Mouse (Mus musculus) midbrain, embryonic 15.5 days (tissue): ENCODE results near the gene Nbea. TPM values are rescaled to one million over a fixed set of nuclear protein-coding genes. Genes with fewer than 3 reads are reported as not detected.

Experiments used
- ATAC-seq: fragments of 200-750 bp; cut with Nextera tagmentation; replicated peaks from 2 replicates; pipeline ENCODE4 v1.8.0; 2017; ENCODE audit warnings: moderate TSS enrichment
- H3K27ac ChIP-seq: fragments of 300-500 bp; sonication (generic); 2 replicates; pipeline ENCODE4 v1.5.1; 2015; ENCODE audit warnings: mild to moderate bottlenecking, inconsistent platforms
- H3K27me3 ChIP-seq: fragments of 300-500 bp; sonication (generic); replicated peaks from 2 replicates; pipeline ENCODE4 v1.6.1; 2015; ENCODE audit warnings: inconsistent platforms
- H3K36me3 ChIP-seq: fragments of 300-500 bp; sonication (generic); replicated peaks from 2 replicates; pipeline ENCODE4 v1.6.1; 2015; ENCODE audit warnings: inconsistent platforms
- H3K4me1 ChIP-seq: fragments of 300-500 bp; sonication (generic); 2 replicates; pipeline ENCODE4 v1.6.1; 2015; ENCODE audit warnings: inconsistent platforms
- H3K4me2 ChIP-seq: fragments of 300-500 bp; sonication (generic); 2 replicates; pipeline ENCODE4 v1.6.1; 2015; ENCODE audit warnings: inconsistent platforms, mild to moderate bottlenecking, moderate library complexity
- H3K4me3 ChIP-seq: fragments of 300-500 bp; sonication (generic); 2 replicates; pipeline ENCODE4 v1.5.1; 2015; ENCODE audit warnings: mild to moderate bottlenecking, inconsistent platforms
- H3K9ac ChIP-seq: fragments of 300-500 bp; sonication (generic); 2 replicates; pipeline ENCODE4 v1.6.1; 2015; ENCODE audit warnings: mild to moderate bottlenecking, inconsistent platforms
- H3K9me3 ChIP-seq: fragments of 300-500 bp; sonication (generic); 2 replicates; pipeline ENCODE4 v1.6.1; 2016; ENCODE audit warnings: inconsistent platforms
- WGBS: fragments of 180-500 bp; shearing (Covaris S2); methylation state at CpG from one replicate; pipeline ENCODE4 v1.1.7; 2015; ENCODE audit warnings: mixed read lengths; 5-methylcytosine and 5-hydroxymethylcytosine counted together
- polyA plus RNA-seq: library from polyadenylated mRNA; unstranded; fragments of >200 nt; fragmentation: Nextera tagmentation; extraction: Ambion mirVana; gene quantifications from 2 replicates; pipeline ENCODE4 v1.2.1, GENCODE M21; 2015

The Nbea gene
- polyA plus RNA-seq, 1 experiment from 2014 or later: 61.0 TPM

DNA sequence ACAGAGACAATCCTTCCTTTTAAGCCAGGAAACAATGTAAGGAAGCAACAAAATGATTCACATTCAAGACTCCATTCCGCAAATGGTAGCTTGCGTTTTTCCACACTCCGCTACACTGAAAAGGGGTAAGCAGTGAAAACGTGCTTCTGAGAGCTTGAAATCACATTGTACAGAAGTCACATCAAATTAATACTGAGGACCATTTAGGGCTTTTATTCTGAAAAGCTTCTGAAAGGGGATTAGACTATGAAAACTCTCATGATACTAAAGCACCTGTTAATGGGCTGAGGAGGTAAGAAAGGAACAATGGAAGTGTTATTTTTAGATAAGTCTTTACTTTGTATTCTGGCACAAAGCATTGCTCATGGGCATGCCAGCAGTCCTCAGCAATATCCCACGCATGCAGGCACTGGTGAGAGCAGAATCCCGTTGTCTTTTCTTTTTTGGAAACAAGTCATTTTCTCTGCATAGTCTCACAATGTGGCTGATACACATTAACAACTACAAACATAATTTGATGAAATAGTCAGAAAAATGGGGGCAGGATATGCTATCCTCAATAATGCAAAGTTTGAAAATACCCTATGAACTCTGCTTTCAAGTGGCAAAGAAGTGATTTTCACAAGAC lies 428.4 kb downstream of the Nbea start:
- Histone ChIP-seq H3K27ac (peak overlapping the region; percentile 90), H3K36me3 (no peaks in the 10 kb centered on the region), H3K27me3 (no peaks in the 10 kb centered on the region), H3K4me2 (no peak overlapping the region), H3K4me1 (peaks cover 69% of the 10 kb centered on the region), H3K9ac (no peak overlapping the region), H3K4me3 (no peak overlapping the region), H3K9me3 (no peaks in the 10 kb centered on the region)
- WGBS: 17% methylated on average over 6 of the region's 6 CpGs
- peak; percentile 32; the same call in 1 of the 2 replicates for ATAC-seq

DNA sequence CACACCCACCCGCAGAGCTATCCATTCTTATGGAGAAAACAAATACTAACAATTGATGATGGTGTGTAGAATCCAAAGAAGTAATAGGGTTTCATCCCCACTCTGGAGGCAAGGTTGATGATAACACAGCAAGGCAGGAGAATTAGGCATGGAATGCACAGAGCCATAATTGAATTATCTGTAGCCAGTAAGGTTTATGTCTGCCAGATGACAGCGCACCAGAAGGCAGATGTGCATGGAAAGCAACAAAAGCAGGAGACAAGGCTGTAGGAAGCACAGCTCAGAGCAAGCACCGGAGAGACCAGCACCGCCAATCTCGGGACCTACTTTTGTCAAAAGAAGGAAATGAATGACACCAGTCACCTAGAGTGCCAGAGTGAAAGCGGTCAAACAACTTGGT lies 429.6 kb downstream of the Nbea start:
- 63% methylated on average over 6 of the region's 6 CpGs for WGBS
- Histone ChIP-seq H3K4me2 (no peak overlapping the region), H3K27ac (peak overlapping the region; percentile 90), H3K36me3 (no peaks in the 10 kb centered on the region), H3K27me3 (no peaks in the 10 kb centered on the region), H3K9ac (no peak overlapping the region), H3K4me3 (no peak overlapping the region), H3K9me3 (no peaks in the 10 kb centered on the region), H3K4me1 (peaks cover 72% of the 10 kb centered on the region)
- ATAC-seq: no peak

DNA sequence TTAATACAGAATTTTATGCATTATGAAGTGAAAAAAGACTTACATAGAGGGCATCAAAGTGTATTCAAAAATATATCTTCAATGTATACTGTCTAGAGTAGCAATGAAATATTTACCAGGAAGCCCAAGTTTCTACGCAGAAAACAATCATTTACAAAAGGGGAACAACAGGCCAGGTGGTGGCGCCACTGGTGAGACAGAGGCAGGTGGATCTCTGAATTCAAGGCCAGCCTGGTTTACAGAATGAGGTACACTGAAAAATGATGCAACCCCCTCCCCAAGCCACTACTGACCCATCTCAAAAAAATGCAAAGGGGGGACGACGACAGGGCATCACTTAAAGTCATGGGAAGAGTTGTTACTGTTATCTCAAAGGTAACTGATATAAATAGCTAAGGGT lies 430.9 kb downstream of the Nbea start:
- Histone ChIP-seq H3K9ac (no peak overlapping the region), H3K4me2 (no peak overlapping the region), H3K4me1 (peaks cover 63% of the 10 kb centered on the region), H3K27ac (no peak overlapping the region), H3K4me3 (no peak overlapping the region), H3K36me3 (no peaks in the 10 kb centered on the region), H3K9me3 (no peaks in the 10 kb centered on the region), H3K27me3 (no peaks in the 10 kb centered on the region)
- ATAC-seq: no peak
- 83% methylated on average over 4 of the region's 4 CpGs for WGBS

DNA sequence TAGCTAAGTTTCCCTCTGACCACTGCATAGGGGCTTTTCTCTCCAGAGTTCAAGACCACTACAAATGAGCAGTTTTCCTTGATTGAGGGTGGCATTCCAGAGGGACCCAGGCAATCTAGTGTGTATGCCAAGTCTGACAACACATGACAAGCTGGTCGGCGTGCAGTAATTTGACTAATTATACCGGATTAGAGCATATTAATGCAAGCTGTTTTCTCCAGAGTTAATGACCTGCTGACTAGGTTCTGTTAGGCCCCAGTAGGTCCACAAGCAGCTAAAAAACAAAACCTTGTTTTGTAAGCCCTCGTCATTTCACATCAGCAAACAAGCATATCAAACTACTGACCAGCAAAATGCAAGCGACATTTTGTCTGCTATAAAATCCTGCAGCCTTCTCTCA lies 432.1 kb downstream of the Nbea start:
- H3K9ac ChIP-seq: no peak overlapping the region
- WGBS: 26% methylated on average over 5 of the region's 5 CpGs
- H3K4me2 ChIP-seq: no peak overlapping the region
- H3K4me3 ChIP-seq: no peak overlapping the region
- no peak for ATAC-seq
- H3K4me1 ChIP-seq: peaks cover 52% of the 10 kb centered on the region
- H3K36me3 ChIP-seq: no peaks in the 10 kb centered on the region
- no peaks in the 10 kb centered on the region for H3K27me3 ChIP-seq
- peak overlapping the region; percentile 77 for H3K27ac ChIP-seq
- H3K9me3 ChIP-seq: no peaks in the 10 kb centered on the region

DNA sequence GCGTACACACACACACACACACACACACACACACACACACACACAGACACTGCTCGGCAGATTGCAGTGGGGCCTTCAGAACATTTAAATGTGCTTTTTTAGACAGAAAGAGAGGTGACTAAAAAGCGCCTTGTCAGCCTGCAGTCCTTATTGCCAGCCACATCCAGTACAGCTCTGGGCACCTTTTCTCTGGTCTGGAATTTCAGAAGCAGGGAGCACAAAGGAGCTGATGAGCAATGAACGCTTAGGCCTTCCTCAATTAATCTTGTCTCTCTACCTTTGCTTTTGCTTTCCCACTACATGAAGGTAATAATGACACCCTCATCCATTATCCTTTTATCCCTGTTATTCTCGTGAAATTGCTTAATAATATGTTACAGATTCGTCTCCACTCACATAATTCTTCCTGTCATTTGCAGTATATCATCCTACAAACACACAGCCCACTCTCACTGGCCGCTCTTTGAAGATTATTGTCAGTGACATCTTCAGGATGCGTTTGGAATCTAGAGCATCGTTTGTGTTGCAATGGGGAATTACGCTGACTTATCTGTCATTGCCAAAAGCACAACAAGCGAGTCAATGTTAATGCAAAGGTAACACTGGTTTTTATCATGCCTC lies 432.9 kb downstream of the Nbea start:
- Histone ChIP-seq H3K4me1 (peaks cover 44% of the 10 kb centered on the region), H3K36me3 (no peaks in the 10 kb centered on the region), H3K9ac (no peak overlapping the region), H3K27ac (peak overlapping the region; percentile 77), H3K27me3 (no peaks in the 10 kb centered on the region), H3K9me3 (no peaks in the 10 kb centered on the region), H3K4me2 (no peak overlapping the region), H3K4me3 (no peak overlapping the region)
- WGBS: 34% methylated on average over 11 of the region's 11 CpGs
- peak; percentile 47 for ATAC-seq

DNA sequence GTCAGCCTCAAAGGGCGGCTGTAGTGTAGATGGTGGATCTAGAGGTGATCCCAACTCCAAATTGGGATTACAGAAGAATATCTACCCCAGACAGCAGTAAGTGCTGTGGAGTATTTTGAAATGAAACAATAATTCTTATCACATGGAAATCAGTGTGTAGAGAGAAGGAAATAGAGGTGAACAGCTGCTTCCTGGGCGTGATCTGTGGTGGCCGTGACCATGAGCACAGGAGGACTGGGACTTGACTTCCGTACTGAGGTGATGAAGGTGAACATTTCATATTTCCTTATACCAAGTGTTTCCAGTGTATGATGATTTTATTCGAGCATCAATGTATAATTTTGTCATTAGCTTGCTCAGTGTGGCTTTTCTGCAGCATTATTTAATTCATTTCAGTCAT lies 439.6 kb downstream of the Nbea start:
- no peaks in the 10 kb centered on the region for H3K9me3 ChIP-seq
- ATAC-seq: no peak
- H3K36me3 ChIP-seq: no peaks in the 10 kb centered on the region
- peaks cover 28% of the 10 kb centered on the region for H3K4me1 ChIP-seq
- peak overlapping the region; percentile 89 for H3K27ac ChIP-seq
- no peak overlapping the region for H3K4me2 ChIP-seq
- 83% methylated on average over 5 of the region's 5 CpGs for WGBS
- H3K4me3 ChIP-seq: no peak overlapping the region
- H3K27me3 ChIP-seq: no peaks in the 10 kb centered on the region
- H3K9ac ChIP-seq: no peak overlapping the region

DNA sequence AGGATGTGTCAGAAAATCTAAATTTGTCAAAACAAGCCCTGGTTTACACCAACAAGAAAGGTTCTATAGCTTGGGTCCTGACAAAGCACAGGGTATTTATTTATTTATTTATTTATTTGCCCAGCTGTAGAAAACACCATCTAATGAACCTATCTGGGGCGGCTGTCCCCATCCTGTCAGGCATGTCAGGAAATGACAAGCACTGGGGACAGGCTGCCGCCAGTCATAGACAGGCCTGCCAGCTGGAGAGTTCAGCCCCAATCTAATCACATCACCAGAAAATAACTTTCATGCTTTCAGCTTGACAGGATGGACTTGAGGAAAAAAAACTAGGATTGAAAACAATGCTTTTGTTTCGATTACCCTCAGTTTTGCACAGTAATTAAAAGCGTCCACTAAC lies 440.8 kb downstream of the Nbea start:
- peaks cover 28% of the 10 kb centered on the region for H3K4me1 ChIP-seq
- H3K36me3 ChIP-seq: no peaks in the 10 kb centered on the region
- no peaks in the 10 kb centered on the region for H3K9me3 ChIP-seq
- no peaks in the 10 kb centered on the region for H3K27me3 ChIP-seq
- no peak overlapping the region for H3K4me3 ChIP-seq
- H3K27ac ChIP-seq: peak overlapping the region; percentile 89
- WGBS: 48% methylated on average over 4 of the region's 4 CpGs
- no peak overlapping the region for H3K9ac ChIP-seq
- no peak overlapping the region for H3K4me2 ChIP-seq
- ATAC-seq: peak; percentile 55

DNA sequence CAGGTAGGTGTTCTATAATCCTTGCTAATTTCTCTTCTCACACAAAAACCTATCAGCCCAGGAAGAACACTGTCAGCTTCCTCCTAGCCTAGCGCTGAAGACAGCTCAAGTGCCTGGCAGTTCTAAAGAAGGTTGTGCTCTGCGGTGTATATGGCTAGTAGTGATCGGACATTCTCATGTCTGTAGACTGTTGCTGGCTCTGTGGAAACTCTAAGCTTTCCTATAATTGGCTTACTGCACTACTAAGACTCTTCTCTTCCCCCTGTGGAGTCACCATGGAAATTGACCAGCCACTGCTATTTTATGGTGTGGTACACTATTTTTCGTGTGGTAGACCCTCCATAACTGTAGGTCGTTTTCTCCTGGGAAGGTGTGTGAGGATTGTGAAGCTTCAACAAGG lies 441.3 kb downstream of the Nbea start:
- Histone ChIP-seq H3K9me3 (no peaks in the 10 kb centered on the region), H3K4me1 (peaks cover 28% of the 10 kb centered on the region), H3K27ac (peak overlapping the region; percentile 89), H3K27me3 (no peaks in the 10 kb centered on the region), H3K9ac (no peak overlapping the region), H3K36me3 (no peaks in the 10 kb centered on the region), H3K4me2 (no peak overlapping the region; the same call in 1 of the 2 replicates), H3K4me3 (no peak overlapping the region)
- peak; percentile 31; the same call in 1 of the 2 replicates for ATAC-seq
- 45% methylated on average over 5 of the region's 5 CpGs for WGBS

DNA sequence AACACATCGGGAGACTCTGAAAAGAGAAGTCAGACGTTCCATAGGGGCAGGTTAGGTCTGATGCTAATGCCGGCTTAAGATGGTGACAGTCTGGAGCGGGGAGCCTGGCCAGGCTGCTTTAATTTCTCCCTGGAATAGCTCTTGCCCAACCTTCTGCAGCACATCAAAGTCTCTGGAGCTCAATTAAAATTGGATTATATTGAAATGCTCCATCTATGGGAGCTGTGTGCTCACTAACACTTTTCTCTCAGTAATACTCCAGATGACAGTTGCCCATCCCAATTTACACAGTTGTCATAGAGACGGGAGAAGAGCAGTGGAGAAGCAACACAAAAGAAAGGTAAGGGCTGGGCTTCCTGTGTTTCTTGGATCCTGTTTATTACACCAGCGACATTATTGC lies 442.1 kb downstream of the Nbea start:
- H3K27me3 ChIP-seq: no peaks in the 10 kb centered on the region
- no peaks in the 10 kb centered on the region for H3K36me3 ChIP-seq
- peak; percentile 86 for ATAC-seq
- H3K4me3 ChIP-seq: no peak overlapping the region
- no peaks in the 10 kb centered on the region for H3K9me3 ChIP-seq
- peak overlapping the region; percentile 17; the same call in 1 of the 2 replicates for H3K9ac ChIP-seq
- peak overlapping the region; percentile 31 for H3K4me2 ChIP-seq
- peak overlapping the region; percentile 89 for H3K27ac ChIP-seq
- 17% methylated on average over 6 of the region's 6 CpGs for WGBS
- peaks cover 28% of the 10 kb centered on the region for H3K4me1 ChIP-seq

DNA sequence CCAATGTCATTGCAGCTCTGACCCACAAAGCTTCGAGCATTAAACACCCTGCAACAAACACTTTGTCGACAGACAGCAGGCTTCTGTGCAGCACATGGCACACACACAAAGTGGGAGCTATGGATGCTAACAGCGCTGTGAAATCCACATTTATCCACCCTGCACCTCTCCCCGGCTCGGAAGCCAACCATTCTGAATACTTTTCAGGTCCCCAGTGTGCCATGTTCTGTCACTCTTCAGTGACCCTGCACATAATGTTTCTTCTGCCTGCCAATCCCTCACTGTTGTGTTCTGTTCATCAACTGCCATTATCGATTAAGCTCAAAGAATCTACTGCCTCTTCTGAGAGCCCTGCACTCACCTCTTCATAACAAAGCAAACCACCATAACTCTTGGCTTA lies 449.8 kb downstream of the Nbea start:
- H3K4me3 ChIP-seq: no peak overlapping the region
- H3K27me3 ChIP-seq: no peaks in the 10 kb centered on the region
- peak; percentile 28; the same call in 1 of the 2 replicates for ATAC-seq
- H3K27ac ChIP-seq: peak overlapping the region; percentile 44; the same call in 1 of the 2 replicates
- H3K4me2 ChIP-seq: no peak overlapping the region
- WGBS: 35% methylated on average over 6 of the region's 6 CpGs
- H3K4me1 ChIP-seq: peaks cover 12% of the 10 kb centered on the region
- H3K9ac ChIP-seq: no peak overlapping the region
- H3K9me3 ChIP-seq: no peaks in the 10 kb centered on the region
- no peaks in the 10 kb centered on the region for H3K36me3 ChIP-seq

DNA sequence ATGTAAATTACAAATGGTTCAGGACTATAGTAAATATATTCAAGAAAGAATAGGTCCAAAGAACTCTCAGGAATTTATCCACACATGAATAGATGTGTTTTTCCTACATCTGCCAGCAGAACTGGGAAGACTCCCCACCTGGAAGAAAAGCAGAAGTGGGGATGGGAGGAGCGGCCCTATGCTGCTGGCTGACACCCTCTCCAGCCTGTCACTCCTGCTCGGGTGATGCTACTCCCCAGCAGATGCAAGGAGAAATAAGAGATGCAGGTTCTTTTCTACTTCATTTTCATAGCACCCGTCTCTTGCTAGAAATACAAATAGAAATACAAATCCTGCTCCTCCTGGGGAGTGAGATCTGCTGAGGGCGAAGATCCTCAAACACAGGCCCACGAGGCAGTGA lies 453.0 kb downstream of the Nbea start:
- Histone ChIP-seq H3K4me3 (no peak overlapping the region), H3K27ac (peak overlapping the region; percentile 63), H3K27me3 (no peaks in the 10 kb centered on the region), H3K4me1 (peaks cover 12% of the 10 kb centered on the region), H3K9me3 (no peaks in the 10 kb centered on the region), H3K4me2 (no peak overlapping the region), H3K36me3 (no peaks in the 10 kb centered on the region), H3K9ac (no peak overlapping the region)
- 0 out of 2 replicates have a peak, but pooled peaks have one; percentile 64 for ATAC-seq
- WGBS: 37% methylated on average over 5 of the region's 5 CpGs

DNA sequence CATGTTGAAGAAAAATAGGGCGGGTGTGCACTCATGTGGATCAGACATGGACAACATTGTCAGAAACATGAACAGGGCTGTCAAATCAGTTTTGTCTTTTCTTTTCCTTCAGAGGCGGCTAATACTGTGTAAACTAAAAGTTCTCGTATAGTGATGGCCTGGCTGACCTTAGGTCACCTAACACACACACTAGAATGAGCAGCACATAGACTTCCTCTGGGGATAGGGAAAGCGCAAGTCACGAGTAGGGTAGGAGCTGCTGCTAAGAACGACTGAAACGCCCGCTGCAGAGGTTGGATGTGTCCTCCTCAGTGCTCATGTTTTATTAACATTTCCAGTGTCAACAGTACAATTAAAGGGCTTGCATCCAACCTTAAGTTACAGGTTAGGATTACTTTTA lies 453.4 kb downstream of the Nbea start:
- no peak; the same call in 1 of the 2 replicates for ATAC-seq
- no peaks in the 10 kb centered on the region for H3K36me3 ChIP-seq
- no peak overlapping the region for H3K9ac ChIP-seq
- peak overlapping the region; percentile 63; the same call in 1 of the 2 replicates for H3K27ac ChIP-seq
- no peaks in the 10 kb centered on the region for H3K27me3 ChIP-seq
- H3K4me3 ChIP-seq: no peak overlapping the region
- peaks cover 12% of the 10 kb centered on the region for H3K4me1 ChIP-seq
- H3K9me3 ChIP-seq: no peaks in the 10 kb centered on the region
- no peak overlapping the region for H3K4me2 ChIP-seq
- WGBS: 52% methylated on average over 8 of the region's 8 CpGs

DNA sequence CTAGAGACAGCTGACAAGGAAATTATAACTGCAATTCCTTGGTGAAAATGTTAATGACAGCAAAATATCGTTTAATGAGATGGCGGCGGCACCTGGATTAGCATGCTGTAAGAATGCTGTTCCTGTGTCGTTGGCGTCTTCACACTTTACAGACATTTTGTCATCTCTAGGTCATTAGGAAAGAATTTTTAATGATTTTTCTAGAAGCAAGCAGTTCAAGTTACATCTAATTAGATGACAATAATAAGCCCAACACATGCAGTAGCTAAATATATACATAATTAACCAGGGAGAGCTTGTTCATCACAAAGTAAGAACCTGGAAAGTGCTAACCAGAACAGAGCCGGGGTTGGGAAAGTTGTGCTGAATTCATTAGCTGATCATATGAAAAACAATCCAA lies 469.2 kb downstream of the Nbea start:
- H3K9ac ChIP-seq: no peak overlapping the region
- H3K27ac ChIP-seq: 0 out of 2 replicates have a peak overlapping the region, but pooled peaks have one; percentile 2
- no peaks in the 10 kb centered on the region for H3K27me3 ChIP-seq
- H3K4me1 ChIP-seq: no peaks in the 10 kb centered on the region
- no peak overlapping the region for H3K4me2 ChIP-seq
- WGBS: 60% methylated on average over 6 of the region's 6 CpGs
- no peak for ATAC-seq
- peaks cover 18% of the 10 kb centered on the region; the same call in 1 of the 2 replicates for H3K36me3 ChIP-seq
- H3K4me3 ChIP-seq: no peak overlapping the region
- no peaks in the 10 kb centered on the region for H3K9me3 ChIP-seq
